Mouse (Mus musculus): ENCODE data around the gene Stk11.

Gene Stk11

GRCm38 (mm10) chr10:80115290-80115943 is at the start of gene Stk11:
Stk11 (plus strand) TSS chr10:80115803.
- DNase-seq (ENCODE audit: low spot score) = peak; percentile 100

GRCm38 (mm10) chr10:80069251-80069650 is 46.4 kb upstream of the Stk11 start:
- DNase-seq (ENCODE audit: low spot score) = no peak

- no peak for DNase-seq (ENCODE audit: low spot score)
Observed at GRCm38 (mm10) chr10:80069948-80070450, 45.6 kb upstream of the Stk11 start.

- peak; percentile 88 for DNase-seq (ENCODE audit: low spot score)
Observed at GRCm38 (mm10) chr10:80070837-80071515, 44.6 kb upstream of the Stk11 start.

GRCm38 (mm10) chr10:80071516-80071900 is 44.1 kb upstream of the Stk11 start:
- DNase-seq (ENCODE audit: low spot score) = no peak

- no peak for DNase-seq (ENCODE audit: low spot score)
Observed at GRCm38 (mm10) chr10:80072623-80073489, 42.7 kb upstream of the Stk11 start.

- DNase-seq (ENCODE audit: low spot score) = peak; percentile 95
Observed at GRCm38 (mm10) chr10:80074813-80075601, 40.6 kb upstream of the Stk11 start.

- DNase-seq (ENCODE audit: low spot score) = no peak
Observed at GRCm38 (mm10) chr10:80075924-80076323, 39.7 kb upstream of the Stk11 start.

- no peak for DNase-seq (ENCODE audit: low spot score)
Observed at GRCm38 (mm10) chr10:80076386-80076785, 39.2 kb upstream of the Stk11 start.

GRCm38 (mm10) chr10:80077312-80077711 is 38.3 kb upstream of the Stk11 start:
- no peak for DNase-seq (ENCODE audit: low spot score)

GRCm38 (mm10) chr10:80078366-80078765 is 37.2 kb upstream of the Stk11 start:
- no peak for DNase-seq (ENCODE audit: low spot score)

GRCm38 (mm10) chr10:80080396-80081070 is 35.1 kb upstream of the Stk11 start:
- DNase-seq (ENCODE audit: low spot score) = no peak

GRCm38 (mm10) chr10:80081075-80081474 is 34.5 kb upstream of the Stk11 start:
- DNase-seq (ENCODE audit: low spot score) = no peak

- peak; percentile 65 for DNase-seq (ENCODE audit: low spot score)
Observed at GRCm38 (mm10) chr10:80084817-80085487, 30.7 kb upstream of the Stk11 start.

- no peak for DNase-seq (ENCODE audit: low spot score)
Observed at GRCm38 (mm10) chr10:80086847-80087246, 28.8 kb upstream of the Stk11 start.

GRCm38 (mm10) chr10:80087483-80087882 is 28.1 kb upstream of the Stk11 start:
- DNase-seq (ENCODE audit: low spot score) = no peak

GRCm38 (mm10) chr10:80089146-80089545 is 26.5 kb upstream of the Stk11 start:
- no peak for DNase-seq (ENCODE audit: low spot score)

GRCm38 (mm10) chr10:80091527-80091926 is 24.1 kb upstream of the Stk11 start:
- no peak for DNase-seq (ENCODE audit: low spot score)

GRCm38 (mm10) chr10:80092690-80093089 is 22.9 kb upstream of the Stk11 start:
- no peak for DNase-seq (ENCODE audit: low spot score)

GRCm38 (mm10) chr10:80094085-80094484 is 21.5 kb upstream of the Stk11 start:
- no peak for DNase-seq (ENCODE audit: low spot score)

GRCm38 (mm10) chr10:80094684-80095083 is 20.9 kb upstream of the Stk11 start:
- no peak for DNase-seq (ENCODE audit: low spot score)
